21 mouse cellular contexts compared by ENCODE assay signal in the genomic region with DNA sequence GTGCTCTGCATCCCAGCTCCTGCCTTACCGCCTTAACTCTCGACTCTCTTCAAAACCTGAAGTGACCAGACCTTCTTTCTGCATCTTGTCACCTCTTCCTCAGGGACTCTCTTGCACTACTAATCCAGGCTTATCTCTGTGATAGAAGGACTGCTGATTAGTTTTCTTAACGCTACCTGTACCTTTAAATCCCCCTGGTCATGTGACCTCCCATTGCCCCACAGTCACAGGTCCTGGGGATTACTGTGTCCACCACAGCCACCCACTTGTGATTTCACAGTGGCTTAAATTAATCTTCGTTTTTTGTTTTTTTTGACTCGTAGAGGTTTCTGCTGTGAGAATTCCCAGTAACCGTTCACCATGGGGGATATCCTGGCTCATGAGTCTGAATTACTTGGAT. TPM values are rescaled to one million over a fixed set of nuclear protein-coding genes. Genes with fewer than 3 reads are reported as not detected.
"Had no signal": no experiment of that assay in that cellular context is flagged by ENCODE, and none has a peak within 500 bp of the region (broad histone marks: within the 10 kb centered on the region; RNA-seq: fewer than 3 reads in every experiment).

No protein-coding gene starts in this region.

- H3K9me3 ChIP-seq: intestine, embryonic 15.5 days; kidney, embryonic 15.5 days; midbrain, embryonic 12.5 days; neural tube, embryonic 12.5 days had no signal

- H3K4me2 ChIP-seq: intestine, embryonic 15.5 days; kidney, embryonic 15.5 days; neural tube, embryonic 12.5 days had no signal

- DNase-seq: kidney, adult 11 months; kidney, adult 8-10 months; kidney, postnatal 10 days; kidney, postnatal 36 days; layer of hippocampus, postnatal 36 days; lung, adult 2 months; thymus, adult 2 months; thymus, postnatal 14 days; thymus, postnatal 4 days had no signal

- H3K27me3 ChIP-seq: intestine, embryonic 15.5 days; kidney, embryonic 15.5 days; midbrain, embryonic 12.5 days; neural tube, embryonic 12.5 days had no signal

- H3K4me3 ChIP-seq: intestine, embryonic 15.5 days; kidney, embryonic 15.5 days; left cerebral cortex, adult 2 months; midbrain, embryonic 12.5 days; neural tube, embryonic 12.5 days had no signal

- H3K9ac ChIP-seq: intestine, embryonic 15.5 days had no signal

- ATAC-seq: intestine, embryonic 15.5 days had no signal

- H3K27ac ChIP-seq: intestine, embryonic 15.5 days; kidney, embryonic 15.5 days; left cerebral cortex, adult 2 months; liver, embryonic 14.5 days; macrophage; midbrain, embryonic 12.5 days; neural tube, embryonic 12.5 days; stomach, postnatal 0 days had no signal

RNA-seq across cellular contexts. Expression of gene Gm21972, which starts 23.2 kb away (rescaled TPM):
- polyA plus RNA-seq: intestine, embryonic 15.5 days; kidney, embryonic 15.5 days; limb, embryonic 11.5 days; lung, adult 2 months; lung, embryonic 16.5 days; midbrain, embryonic 12.5 days; neural tube, embryonic 12.5 days; spleen, adult 2 months; stomach, embryonic 14.5 days; stomach, postnatal 0 days; thymus, adult 2 months had no signal

RNA-seq across cellular contexts. Expression of gene Htr2b, which starts 44.8 kb away (rescaled TPM):
- polyA plus RNA-seq: liver, embryonic 14.5 days; spleen, adult 2 months had no signal
